Mouse (Mus musculus): ENCODE measurements around the gene Sox12. TPM values are rescaled to one million over a fixed set of nuclear protein-coding genes. Genes with fewer than 3 reads are reported as not detected.
"Not testable (repeated sequence)": the region's sequence is repeated elsewhere in the genome, so short reads cannot be mapped to it uniquely, and the experiment has no call there.

Gene Sox12
- polyA plus RNA-seq, 2 experiments, result 1.4 to 4.4 TPM

DNA sequence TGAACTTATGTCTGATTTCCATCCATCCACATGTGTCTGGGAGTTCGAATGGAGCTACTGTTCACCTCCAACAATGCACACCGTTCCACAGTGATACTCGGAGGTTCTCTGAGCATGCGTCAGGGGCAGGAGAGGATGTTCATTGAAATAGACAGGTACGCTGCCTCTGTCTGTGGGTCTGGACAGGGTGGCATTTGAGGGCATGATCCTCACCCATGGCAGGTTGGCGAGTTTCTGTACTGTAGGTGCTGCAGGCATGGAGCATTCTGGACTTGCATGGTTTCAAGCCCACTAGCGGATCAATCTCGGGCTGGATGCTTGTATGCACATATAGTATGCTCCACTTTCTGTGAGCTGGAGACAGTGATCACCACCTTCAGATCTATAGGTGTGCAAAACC lies 36.7 kb downstream of the Sox12 start:
- Histone ChIP-seq H3K4me1 (replicated peaks; ENCODE audit: control insufficient read depth in 2 of 2, insufficient read depth in 2 of 2, low read length in 1 of 2) (peaks cover 0 to 7% of the 10 kb centered on the region in 2 experiments; a peak in 1 of 4 replicates), H3K27me3 (ENCODE audit: control insufficient read depth, insufficient read depth, low read length) (no peaks in the 10 kb centered on the region), H3K4me3 (ENCODE audit: insufficient read depth in 1 of 2, low read depth in 2 of 2, low read length in 2 of 2) (no peak overlapping the region), H3K9me3 (ENCODE audit: control insufficient read depth, low read length) (no peaks in the 10 kb centered on the region), H3K27ac (no peak overlapping the region), H3K36me3 (replicated peaks; ENCODE audit: control insufficient read depth, insufficient read depth, low read depth) (no peaks in the 10 kb centered on the region), H3K9ac (replicated peaks) (no peak overlapping the region), H3K4me2 (ENCODE audit: low read depth) (no peak overlapping the region)
- ATAC-seq (ENCODE audit: insufficient read depth) (no peak), DNase-seq (ENCODE audit: low read depth in 3 of 3, low spot score in 3 of 3) (no peak)
- WGBS (ENCODE audit: insufficient replicate concordance), result 74% methylated on average over 8 of the region's 8 CpGs
- TF ChIP-seq CTCF (IDR thresholded peaks at IDR 0.05; ENCODE audit: low read depth) (no peak), EP300 (IDR thresholded peaks at IDR 0.05; ENCODE audit: low read depth) (no peak)

DNA sequence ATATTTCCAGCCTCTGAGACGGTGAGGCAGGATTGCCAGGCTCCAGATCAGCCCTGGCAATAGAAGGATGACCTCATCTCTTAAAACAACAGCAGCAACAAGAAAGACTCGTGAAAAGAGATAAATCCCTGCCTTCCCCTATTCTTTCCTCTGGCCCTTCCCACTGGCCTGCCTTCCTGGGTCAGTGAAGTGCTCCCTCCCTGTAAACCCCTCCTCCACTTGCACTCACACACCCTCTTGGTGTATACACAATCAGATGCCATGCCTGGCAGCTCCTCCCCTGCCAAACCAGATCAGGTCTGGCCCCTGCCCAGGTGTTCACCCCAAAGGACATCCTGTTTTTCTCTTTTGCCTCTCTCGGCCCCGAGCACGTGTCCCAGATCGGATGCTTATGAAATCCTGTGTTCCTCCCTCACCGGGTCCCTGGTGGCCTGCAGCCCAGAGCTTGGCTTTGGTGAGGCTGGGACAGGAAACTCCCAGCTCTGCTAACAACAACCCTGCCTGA lies 37.5 kb downstream of the Sox12 start:
- no peak overlapping the region for H3K4me2 ChIP-seq (ENCODE audit: low read depth)
- H3K9me3 ChIP-seq (ENCODE audit: control insufficient read depth, low read length), result no peaks in the 10 kb centered on the region
- 17% methylated on average over 7 of the region's 7 CpGs for WGBS (ENCODE audit: insufficient replicate concordance)
- no peak overlapping the region for H3K9ac ChIP-seq (replicated peaks)
- H3K4me3 ChIP-seq (ENCODE audit: insufficient read depth in 1 of 2, low read depth in 2 of 2, low read length in 2 of 2), result no peak overlapping the region
- no peak overlapping the region for H3K27ac ChIP-seq
- no peaks in the 10 kb centered on the region for H3K36me3 ChIP-seq (replicated peaks; ENCODE audit: control insufficient read depth, insufficient read depth, low read depth)
- no peak for DNase-seq (ENCODE audit: low read depth in 3 of 3, low spot score in 3 of 3)
- TF ChIP-seq EP300 (IDR thresholded peaks at IDR 0.05; ENCODE audit: low read depth) (no peak), CTCF (IDR thresholded peaks at IDR 0.05; ENCODE audit: low read depth) (no peak)
- peaks cover 0 to 7% of the 10 kb centered on the region in 2 experiments; a peak in 1 of 4 replicates for H3K4me1 ChIP-seq (replicated peaks; ENCODE audit: control insufficient read depth in 2 of 2, insufficient read depth in 2 of 2, low read length in 1 of 2)
- no peaks in the 10 kb centered on the region for H3K27me3 ChIP-seq (ENCODE audit: control insufficient read depth, insufficient read depth, low read length)
- no peak for ATAC-seq (ENCODE audit: insufficient read depth)

DNA sequence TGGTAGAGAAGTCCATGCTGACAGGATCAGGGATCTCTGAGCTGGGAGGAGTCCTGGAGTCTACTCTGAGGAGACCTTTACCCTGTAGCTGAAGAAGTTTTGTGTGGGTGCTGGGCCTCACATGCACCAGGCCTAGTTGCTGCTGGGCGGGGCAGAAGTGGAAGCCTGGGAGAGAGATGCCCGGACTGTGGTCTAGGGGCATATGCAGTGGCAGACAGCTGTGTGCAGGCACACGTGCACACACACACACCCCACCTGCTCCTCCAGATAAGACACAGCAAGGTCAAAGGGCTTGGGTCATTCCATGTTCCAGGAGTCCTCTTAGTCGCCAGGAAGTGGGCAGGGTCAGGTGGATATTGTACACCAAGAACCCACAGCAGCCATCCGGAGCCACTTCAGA lies 38.2 kb downstream of the Sox12 start:
- TF ChIP-seq EP300 (IDR thresholded peaks at IDR 0.05; ENCODE audit: low read depth) (no peak), CTCF (IDR thresholded peaks at IDR 0.05; ENCODE audit: low read depth) (no peak)
- H3K4me2 ChIP-seq (ENCODE audit: low read depth), result no peak overlapping the region
- H3K4me3 ChIP-seq (ENCODE audit: insufficient read depth in 1 of 2, low read depth in 2 of 2, low read length in 2 of 2), result no peak overlapping the region
- no peak overlapping the region for H3K9ac ChIP-seq (replicated peaks)
- no peaks in the 10 kb centered on the region for H3K9me3 ChIP-seq (ENCODE audit: control insufficient read depth, low read length)
- WGBS (ENCODE audit: insufficient replicate concordance), result 33% methylated on average over 5 of the region's 5 CpGs
- H3K27ac ChIP-seq, result no peak overlapping the region
- H3K4me1 ChIP-seq (replicated peaks; ENCODE audit: control insufficient read depth in 2 of 2, insufficient read depth in 2 of 2, low read length in 1 of 2), result peaks cover 0 to 7% of the 10 kb centered on the region in 2 experiments; a peak in 1 of 4 replicates
- no peaks in the 10 kb centered on the region for H3K36me3 ChIP-seq (replicated peaks; ENCODE audit: control insufficient read depth, insufficient read depth, low read depth)
- no peaks in the 10 kb centered on the region for H3K27me3 ChIP-seq (ENCODE audit: control insufficient read depth, insufficient read depth, low read length)
- DNase-seq (ENCODE audit: low read depth in 3 of 3, low spot score in 3 of 3) (no peak), ATAC-seq (ENCODE audit: insufficient read depth) (no peak)

DNA sequence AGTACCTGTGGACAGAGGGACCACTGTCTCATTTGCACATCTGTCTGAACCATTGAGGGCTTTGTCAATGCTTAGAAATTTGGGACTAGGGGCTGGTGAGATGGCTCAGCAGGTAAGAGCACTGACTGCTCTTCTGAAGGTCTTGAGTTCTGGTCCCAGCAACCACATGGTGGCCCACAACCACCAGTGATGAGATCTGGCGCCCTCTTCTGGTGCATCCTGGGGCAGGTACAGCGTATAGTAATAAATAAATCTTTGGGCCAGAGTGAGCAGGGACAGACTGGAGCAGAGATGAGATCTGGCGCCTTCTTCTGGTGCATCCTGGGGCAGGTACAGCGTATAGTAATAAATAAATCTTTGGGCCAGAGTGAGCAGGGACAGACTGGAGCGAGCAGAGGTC lies 38.9 kb downstream of the Sox12 start:
- not testable (repeated sequence) for H3K9me3 ChIP-seq (ENCODE audit: control insufficient read depth, low read length); H3K36me3 ChIP-seq (replicated peaks; ENCODE audit: control insufficient read depth, insufficient read depth, low read depth); H3K4me3 ChIP-seq (ENCODE audit: insufficient read depth in 1 of 2, low read depth in 2 of 2, low read length in 2 of 2); H3K9ac ChIP-seq (replicated peaks); ATAC-seq (ENCODE audit: insufficient read depth); H3K27me3 ChIP-seq (ENCODE audit: control insufficient read depth, insufficient read depth, low read length); H3K27ac ChIP-seq; H3K4me2 ChIP-seq (ENCODE audit: low read depth); DNase-seq (ENCODE audit: low read depth in 3 of 3, low spot score in 3 of 3); H3K4me1 ChIP-seq (replicated peaks; ENCODE audit: control insufficient read depth in 2 of 2, insufficient read depth in 2 of 2, low read length in 1 of 2)
- WGBS (ENCODE audit: insufficient replicate concordance), result 74% methylated on average over 5 of the region's 5 CpGs
- peak; percentile 69 for TF ChIP-seq CTCF (IDR thresholded peaks at IDR 0.05; ENCODE audit: low read depth)

DNA sequence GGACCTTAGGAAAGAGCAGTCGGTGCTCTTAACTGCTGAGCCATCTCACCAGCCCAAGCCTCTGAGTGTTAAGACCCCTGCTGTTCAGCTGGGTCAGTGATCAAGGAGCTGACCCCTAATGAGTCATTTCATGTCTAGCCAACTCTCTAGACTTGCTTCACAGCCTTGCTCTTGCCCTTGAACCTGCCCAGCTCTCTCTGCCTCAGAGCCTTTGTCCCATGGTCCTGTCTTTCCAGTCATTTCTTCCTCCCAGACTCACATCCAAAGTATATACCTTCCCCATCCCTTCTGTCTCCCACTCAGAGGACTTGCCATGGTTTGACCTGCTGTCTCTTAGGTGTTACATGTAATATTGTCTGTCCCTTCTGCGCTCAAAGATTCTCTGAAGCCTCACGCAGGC lies 40.6 kb downstream of the Sox12 start:
- no peak for ATAC-seq (ENCODE audit: insufficient read depth)
- Histone ChIP-seq H3K9ac (replicated peaks) (no peak overlapping the region), H3K36me3 (replicated peaks; ENCODE audit: control insufficient read depth, insufficient read depth, low read depth) (no peaks in the 10 kb centered on the region), H3K4me3 (ENCODE audit: insufficient read depth in 1 of 2, low read depth in 2 of 2, low read length in 2 of 2) (no peak overlapping the region), H3K9me3 (ENCODE audit: control insufficient read depth, low read length) (no peaks in the 10 kb centered on the region), H3K27me3 (ENCODE audit: control insufficient read depth, insufficient read depth, low read length) (no peaks in the 10 kb centered on the region), H3K4me2 (ENCODE audit: low read depth) (no peak overlapping the region), H3K4me1 (replicated peaks; ENCODE audit: control insufficient read depth in 2 of 2, insufficient read depth in 2 of 2, low read length in 1 of 2) (peaks cover 0 to 4% of the 10 kb centered on the region in 2 experiments; a peak in 1 of 4 replicates), H3K27ac (no peak overlapping the region)
- TF ChIP-seq EP300 (IDR thresholded peaks at IDR 0.05; ENCODE audit: low read depth) (no peak), CTCF (IDR thresholded peaks at IDR 0.05; ENCODE audit: low read depth) (no peak)
- no peak for DNase-seq (ENCODE audit: low read depth in 3 of 3, low spot score in 3 of 3)
- WGBS (ENCODE audit: insufficient replicate concordance), result 75% methylated on average over 3 of the region's 3 CpGs

Data from liver, embryonic 14.5 days (tissue).